8 mouse cellular contexts compared by ENCODE assay signal in the genomic region with DNA sequence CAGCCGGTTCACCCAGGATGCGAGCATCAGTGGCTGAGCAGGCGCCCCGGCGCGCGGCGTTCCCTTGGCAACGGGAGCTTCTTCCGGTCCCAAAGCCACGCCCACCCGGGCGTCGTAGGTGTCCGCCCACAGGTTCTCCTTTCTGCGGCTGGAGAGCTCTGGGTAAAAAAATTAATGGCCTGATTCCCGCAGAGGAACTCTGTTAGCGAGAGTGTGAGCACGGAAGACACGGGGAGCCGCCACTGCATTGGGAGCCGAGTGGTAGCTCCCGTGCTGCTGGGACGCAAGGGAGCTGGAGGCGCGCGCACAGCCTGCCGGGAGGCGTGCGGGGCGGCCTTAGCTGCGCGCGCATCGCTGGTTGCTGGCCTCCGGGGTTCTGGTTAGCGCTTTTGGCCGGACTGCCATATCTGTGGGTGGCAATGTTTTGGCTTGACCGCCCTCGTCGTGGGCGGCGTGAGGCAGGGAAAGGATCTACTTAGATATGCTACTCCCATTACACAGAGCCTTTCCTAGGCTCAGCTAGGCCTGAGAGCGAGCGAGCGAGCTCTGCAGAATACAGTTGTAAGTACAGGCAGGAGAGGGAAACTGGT. TPM values are rescaled to one million over a fixed set of nuclear protein-coding genes. Genes with fewer than 3 reads are reported as not detected.
DNase-seq lines count a peak whose midpoint lies in the region; ATAC-seq and TF ChIP-seq lines count a peak whose summit lies in the region.

Gene Arl6, minus strand, starts transcription at position 290 of the 590 bp plus-strand sequence.

- H3K9me3 ChIP-seq in hindbrain, embryonic 12.5 days (replicated peaks): no peaks in the 10 kb centered on the region
- H3K9me3 ChIP-seq in lung, postnatal 0 days (ENCODE audit: low read length): no peaks in the 10 kb centered on the region

- H3K4me2 ChIP-seq in hindbrain, embryonic 12.5 days (replicated peaks): peak within 1 kb of the TSS; percentile 65
- peak within 1 kb of the TSS; percentile 60 for H3K4me2 ChIP-seq in lung, postnatal 0 days (replicated peaks; ENCODE audit: low read depth, low read length)

- no peak for TF ChIP-seq EP300 in lung, postnatal 0 days (IDR thresholded peaks at IDR 0.05)

- whole genome bisulfite sequencing in hindbrain, embryonic 12.5 days: under 1% methylated on average over 46 of the region's 46 CpGs
- WGBS in lung, postnatal 0 days: under 1% methylated on average over 45 of the region's 46 CpGs

- peak; percentile 98 for ATAC-seq in hindbrain, embryonic 12.5 days (ENCODE audit: low FRiP score)
- ATAC-seq in lung, postnatal 0 days: peak; percentile 99

- no peaks in the 10 kb centered on the region for H3K27me3 ChIP-seq in hindbrain, embryonic 12.5 days
- no peaks in the 10 kb centered on the region for H3K27me3 ChIP-seq in lung, postnatal 0 days (replicated peaks; ENCODE audit: insufficient read depth, low read length)

- H3K36me3 ChIP-seq in hindbrain, embryonic 12.5 days: no peaks in the 10 kb centered on the region
- H3K36me3 ChIP-seq in lung, postnatal 0 days (ENCODE audit: insufficient read depth, low read length): no peaks in the 10 kb centered on the region

- peaks cover 7% of the 10 kb centered on the region for H3K4me1 ChIP-seq in hindbrain, embryonic 12.5 days
- no peaks in the 10 kb centered on the region for H3K4me1 ChIP-seq in lung, postnatal 0 days (ENCODE audit: insufficient read depth, low read depth, low read length)

- peak within 1 kb of the TSS; percentile 77 for H3K9ac ChIP-seq in hindbrain, embryonic 12.5 days
- peak within 1 kb of the TSS; percentile 30; the same call in 1 of the 2 replicates for H3K9ac ChIP-seq in lung, postnatal 0 days (replicated peaks; ENCODE audit: low read depth)

- peak within 1 kb of the TSS; percentile 66 for H3K4me3 ChIP-seq in hindbrain, embryonic 12.5 days
- peak within 1 kb of the TSS; percentile 42 for H3K4me3 ChIP-seq in lung, postnatal 0 days (ENCODE audit: low read depth, low read length)

- TF ChIP-seq CTCF in lung, postnatal 0 days (IDR thresholded peaks at IDR 0.05): no peak

- peak; percentile 88 for DNase-seq in T-cell, adult 2 months (ENCODE audit: low spot score)
- peak; percentile 97 for DNase-seq in cerebellum, postnatal 25 days
- DNase-seq in frontal cortex, postnatal 14 days (ENCODE audit: low spot score in 2 of 2): peak; percentile 88 to 91
- DNase-seq in layer of hippocampus, postnatal 10 days (ENCODE audit: low spot score in 2 of 2): peak; percentile 92 to 95
- DNase-seq in lung, postnatal 0 days (ENCODE audit: low spot score): peak; percentile 95
- DNase-seq in ovary, postnatal 10 days (ENCODE audit: low spot score): peak; percentile 94
- DNase-seq in thymus, postnatal 0 days (ENCODE audit: low spot score): peak; percentile 92

- peak within 1 kb of the TSS; percentile 99 for H3K27ac ChIP-seq in hindbrain, embryonic 12.5 days
- H3K27ac ChIP-seq in lung, postnatal 0 days (ENCODE audit: low read length): peak within 1 kb of the TSS; percentile 88

RNA-seq across cellular contexts. Expression of gene Arl6, which starts in this region (rescaled TPM):
- 42.8 and 51.1 TPM in 2 replicates for polyA plus RNA-seq in hindbrain, embryonic 12.5 days (2016; fragmentation: Nextera tagmentation; extraction: Ambion mirVana)
- total RNA-seq in layer of hippocampus, postnatal 10 days (2021): 10 to 100 TPM; 21.9 to 26.4 TPM
- polyA plus RNA-seq in lung, postnatal 0 days (2015; fragmentation: Nextera tagmentation; extraction: Ambion mirVana): 21.7 and 23.3 TPM in 2 replicates
- polyA plus RNA-seq in thymus, postnatal 0 days (2015; fragmentation: Nextera tagmentation; extraction: Ambion mirVana): 10.8 and 13.2 TPM in 2 replicates

Comparison
In these comparisons a context has a peak if more than half of its experiments do, and no peak if none do; other contexts are left out.
1. Peak in every context shown above with its lines: DNase-seq, ATAC-seq, H3K4me3 ChIP-seq and H3K27ac ChIP-seq.